Mouse (Mus musculus): ENCODE data around the gene Misp.

GRCm38 (mm10) chr10:79877174-79877573 is 56.4 kb downstream of the Misp start:
- no peak for TF ChIP-seq CTCF (IDR thresholded peaks at IDR 0.05; ENCODE audit: borderline replicate concordance, insufficient read depth, low read depth, low read length)
- TF ChIP-seq POLR2A (IDR thresholded peaks at IDR 0.05; ENCODE audit: borderline replicate concordance, insufficient read depth, low read length): no peak

Measured in cerebellum, adult 2 months (tissue).